Mouse (Mus musculus): ENCODE measurements around the gene Prox1. TPM values are rescaled to one million over a fixed set of nuclear protein-coding genes. Genes with fewer than 3 reads are reported as not detected.
A peak's percentile ranks its signal among the peaks of the same experiment; 100 is the strongest.

Gene Prox1
- polyA plus RNA-seq, 1 experiment from 2014 or later = 3.0 TPM

GRCm38 (mm10) chr1:190130888-190131287 lies 39.6 kb downstream of the Prox1 start:
- WGBS = 67% methylated on average over 4 of the region's 4 CpGs

GRCm38 (mm10) chr1:190129553-190129952 lies 41.0 kb downstream of the Prox1 start:
- H3K27me3 ChIP-seq (replicated peaks; ENCODE audit: low read depth, poor library complexity, severe bottlenecking) = peaks cover 23% of the 10 kb centered on the region; the same call in 1 of the 2 replicates
- H3K4me3 ChIP-seq = no peak overlapping the region
- no peaks in the 10 kb centered on the region for H3K9me3 ChIP-seq
- no peak for DNase-seq (ENCODE audit: low spot score)
- no peaks in the 10 kb centered on the region; the same call in 1 of the 2 replicates for H3K36me3 ChIP-seq (replicated peaks)
- no peak overlapping the region for H3K27ac ChIP-seq (replicated peaks)
- H3K4me1 ChIP-seq = peaks cover 41% of the 10 kb centered on the region
- WGBS = 47% methylated on average over 7 of the region's 7 CpGs

More at GRCm38 (mm10) chr1:190130888-190131287, 39.6 kb downstream of the Prox1 start:
- H3K4me3 ChIP-seq = no peak overlapping the region
- peaks cover 41% of the 10 kb centered on the region for H3K4me1 ChIP-seq
- H3K27ac ChIP-seq (replicated peaks) = no peak overlapping the region
- H3K9me3 ChIP-seq = no peaks in the 10 kb centered on the region
- H3K27me3 ChIP-seq (replicated peaks; ENCODE audit: low read depth, poor library complexity, severe bottlenecking) = peaks cover 23% of the 10 kb centered on the region; the same call in 1 of the 2 replicates
- no peak for DNase-seq (ENCODE audit: low spot score)
- H3K36me3 ChIP-seq (replicated peaks) = no peaks in the 10 kb centered on the region; the same call in 1 of the 2 replicates

GRCm38 (mm10) chr1:190128674-190129322 lies 41.7 kb downstream of the Prox1 start:
- no peak for DNase-seq (ENCODE audit: low spot score)
- Histone ChIP-seq H3K27ac (replicated peaks) (no peak overlapping the region), H3K36me3 (replicated peaks) (no peaks in the 10 kb centered on the region), H3K4me1 (peaks cover 41% of the 10 kb centered on the region), H3K27me3 (replicated peaks; ENCODE audit: low read depth, poor library complexity, severe bottlenecking) (peaks cover 23% of the 10 kb centered on the region; the same call in 1 of the 2 replicates), H3K9me3 (no peaks in the 10 kb centered on the region), H3K4me3 (no peak overlapping the region)
- WGBS = 30% methylated on average over 12 of the region's 12 CpGs

DNA sequence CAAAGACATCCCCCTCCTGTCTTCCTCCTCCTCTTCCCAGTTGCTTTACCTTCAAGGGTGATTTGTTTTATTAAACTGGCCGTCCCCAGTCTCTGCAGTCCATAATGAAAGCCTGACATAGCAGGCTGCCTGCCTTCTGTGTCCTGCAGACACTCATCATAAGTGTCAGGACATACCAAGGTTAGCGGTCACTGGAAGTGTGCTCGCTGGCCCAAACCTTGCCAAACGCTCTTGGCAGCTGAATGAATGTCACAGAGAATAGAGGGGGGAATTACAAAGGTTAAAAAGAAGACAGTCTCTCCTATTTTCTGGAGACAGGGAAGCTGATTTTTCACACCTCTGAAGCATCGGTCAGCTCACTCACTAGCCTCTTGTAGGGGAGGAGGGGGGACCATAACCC lies 42.6 kb downstream of the Prox1 start:
- H3K27ac ChIP-seq (replicated peaks) = peak overlapping the region; percentile 51; the same call in 1 of the 2 replicates
- no peak for DNase-seq (ENCODE audit: low spot score)
- WGBS = 40% methylated on average over 5 of the region's 5 CpGs
- no peak overlapping the region for H3K4me3 ChIP-seq
- no peaks in the 10 kb centered on the region for H3K9me3 ChIP-seq
- peaks cover 38% of the 10 kb centered on the region for H3K4me1 ChIP-seq
- H3K36me3 ChIP-seq (replicated peaks) = no peaks in the 10 kb centered on the region
- H3K27me3 ChIP-seq (replicated peaks; ENCODE audit: low read depth, poor library complexity, severe bottlenecking) = peaks cover 23% of the 10 kb centered on the region; the same call in 1 of the 2 replicates

DNA sequence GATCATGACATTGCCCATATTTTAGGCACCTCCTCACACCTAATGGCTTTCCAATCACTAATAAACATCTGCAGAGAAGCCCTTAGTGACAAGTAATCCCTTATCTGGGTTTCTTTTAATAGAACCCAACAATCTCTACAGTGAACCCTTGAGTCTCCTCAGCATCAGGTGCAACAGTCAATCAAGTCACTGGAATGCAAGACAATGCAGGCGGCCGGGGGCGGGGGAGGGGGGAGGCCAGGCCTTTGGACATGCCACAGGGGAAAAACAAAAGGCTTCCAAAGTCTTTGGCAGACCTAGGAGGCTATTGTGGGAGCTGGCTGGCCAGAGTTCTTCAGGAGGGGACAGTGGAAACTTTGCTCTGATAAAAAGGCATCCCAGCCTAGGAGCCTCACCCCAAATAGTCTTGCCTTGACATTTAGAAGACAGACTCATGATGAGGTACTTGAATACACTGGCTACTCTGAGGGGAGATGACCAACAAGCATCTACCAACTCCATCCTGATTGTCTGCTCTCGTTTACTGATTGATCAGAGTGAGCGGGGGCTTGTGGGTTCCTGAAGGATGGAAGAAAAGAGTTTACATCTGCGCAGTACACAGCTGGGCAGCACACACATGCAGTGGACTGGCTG lies 43.2 kb downstream of the Prox1 start:
- H3K27ac ChIP-seq (replicated peaks) = no peak overlapping the region; the same call in 1 of the 2 replicates
- 35% methylated on average over 6 of the region's 6 CpGs for WGBS
- H3K36me3 ChIP-seq (replicated peaks) = no peaks in the 10 kb centered on the region
- no peak overlapping the region for H3K4me3 ChIP-seq
- peaks cover 23% of the 10 kb centered on the region; the same call in 1 of the 2 replicates for H3K27me3 ChIP-seq (replicated peaks; ENCODE audit: low read depth, poor library complexity, severe bottlenecking)
- H3K9me3 ChIP-seq = no peaks in the 10 kb centered on the region
- peaks cover 38% of the 10 kb centered on the region for H3K4me1 ChIP-seq
- DNase-seq (ENCODE audit: low spot score) = no peak

DNA sequence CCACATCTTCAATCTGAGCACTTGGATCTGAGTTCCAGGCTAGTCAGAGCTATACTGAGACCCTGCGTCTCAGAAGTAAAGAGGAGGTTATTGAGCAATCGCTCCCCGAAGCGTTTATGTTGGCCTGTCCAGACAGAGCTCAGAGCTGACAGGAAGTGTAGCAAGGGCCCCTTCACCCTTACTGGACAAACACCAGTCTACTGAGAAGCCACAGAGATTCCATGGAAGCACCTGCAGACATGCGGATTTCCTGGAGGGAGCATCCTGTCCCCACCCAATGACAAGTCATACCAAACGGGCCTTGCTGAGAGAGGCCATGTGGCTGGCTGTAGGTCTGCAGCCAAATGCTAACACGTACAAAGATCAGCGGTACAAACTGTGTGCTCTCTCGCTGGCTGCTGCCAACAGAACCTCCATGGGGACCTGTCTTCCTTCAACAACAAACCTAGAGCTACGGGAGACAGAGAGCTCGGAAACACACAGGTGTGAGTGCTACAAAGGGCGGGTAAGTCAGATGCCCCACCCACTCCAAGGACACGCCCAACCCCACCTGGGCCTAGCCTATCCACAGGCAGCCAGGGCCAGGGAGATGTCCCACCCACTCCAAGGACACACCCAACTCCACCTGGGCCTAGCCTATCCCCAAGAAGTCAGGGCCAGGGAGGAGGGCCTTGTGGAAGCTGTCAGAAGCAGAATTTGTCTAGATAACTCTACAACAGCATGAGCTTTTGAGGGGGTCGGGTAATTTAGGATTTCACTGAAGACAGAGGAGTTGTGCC lies 45.4 kb downstream of the Prox1 start:
- 84% methylated on average over 14 of the region's 14 CpGs for WGBS
- Histone ChIP-seq H3K36me3 (replicated peaks) (no peaks in the 10 kb centered on the region), H3K9me3 (no peaks in the 10 kb centered on the region), H3K27ac (replicated peaks) (no peak overlapping the region), H3K4me1 (peaks cover 30% of the 10 kb centered on the region), H3K27me3 (replicated peaks; ENCODE audit: low read depth, poor library complexity, severe bottlenecking) (peaks cover 19% of the 10 kb centered on the region; the same call in 1 of the 2 replicates), H3K4me3 (no peak overlapping the region)
- no peak for DNase-seq (ENCODE audit: low spot score)

GRCm38 (mm10) chr1:190123404-190123803 lies 47.1 kb downstream of the Prox1 start:
- Histone ChIP-seq H3K4me1 (peaks cover 16% of the 10 kb centered on the region), H3K36me3 (replicated peaks) (no peaks in the 10 kb centered on the region), H3K9me3 (no peaks in the 10 kb centered on the region), H3K27ac (replicated peaks) (no peak overlapping the region), H3K4me3 (no peak overlapping the region), H3K27me3 (replicated peaks; ENCODE audit: low read depth, poor library complexity, severe bottlenecking) (peaks cover 10% of the 10 kb centered on the region; the same call in 1 of the 2 replicates)
- WGBS = 91% methylated on average over 13 of the region's 13 CpGs
- no peak for DNase-seq (ENCODE audit: low spot score)

GRCm38 (mm10) chr1:190115985-190116384 lies 54.5 kb downstream of the Prox1 start:
- H3K4me1 ChIP-seq = no peaks in the 10 kb centered on the region
- WGBS = 77% methylated on average over 1 of the region's 1 CpGs
- H3K27me3 ChIP-seq (replicated peaks; ENCODE audit: low read depth, poor library complexity, severe bottlenecking) = no peaks in the 10 kb centered on the region
- no peak for DNase-seq (ENCODE audit: low spot score)
- H3K27ac ChIP-seq (replicated peaks) = no peak overlapping the region
- peaks cover 6% of the 10 kb centered on the region; the same call in 1 of the 2 replicates for H3K9me3 ChIP-seq
- H3K36me3 ChIP-seq (replicated peaks) = no peaks in the 10 kb centered on the region; the same call in 1 of the 2 replicates
- H3K4me3 ChIP-seq = no peak overlapping the region

DNA sequence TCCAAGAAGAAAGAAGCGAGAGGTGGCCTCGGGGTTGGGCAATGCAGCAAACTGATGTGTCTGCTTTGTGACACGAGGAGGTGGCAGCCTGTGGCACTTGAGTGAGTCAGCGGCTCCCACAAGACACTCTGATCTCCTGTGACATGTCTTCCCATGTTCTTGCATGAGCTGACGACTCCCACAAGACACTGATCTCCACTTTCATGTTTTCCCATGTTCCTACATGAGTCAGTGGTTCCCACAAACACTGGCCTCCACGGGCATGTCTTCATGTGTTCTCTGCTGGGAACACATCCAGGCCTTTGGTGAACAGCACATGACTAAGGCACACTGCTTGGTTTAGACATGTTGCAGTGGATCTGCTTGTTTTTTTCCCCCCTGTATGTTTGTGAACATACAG lies 58.8 kb downstream of the Prox1 start:
- WGBS = 73% methylated on average over 6 of the region's 6 CpGs
- peaks cover 5% of the 10 kb centered on the region for H3K4me1 ChIP-seq
- no peaks in the 10 kb centered on the region; the same call in 1 of the 2 replicates for H3K36me3 ChIP-seq (replicated peaks)
- no peak overlapping the region for H3K27ac ChIP-seq (replicated peaks)
- no peak overlapping the region for H3K4me3 ChIP-seq
- H3K9me3 ChIP-seq = peaks cover 12% of the 10 kb centered on the region; the same call in 1 of the 2 replicates
- no peaks in the 10 kb centered on the region for H3K27me3 ChIP-seq (replicated peaks; ENCODE audit: low read depth, poor library complexity, severe bottlenecking)
- DNase-seq (ENCODE audit: low spot score) = no peak

- no peak for DNase-seq (ENCODE audit: low spot score)
- no peaks in the 10 kb centered on the region for H3K36me3 ChIP-seq (replicated peaks)
- H3K27ac ChIP-seq (replicated peaks) = no peak overlapping the region
- H3K9me3 ChIP-seq = peaks cover 6% of the 10 kb centered on the region; the same call in 1 of the 2 replicates
- H3K27me3 ChIP-seq (replicated peaks; ENCODE audit: low read depth, poor library complexity, severe bottlenecking) = no peaks in the 10 kb centered on the region
- WGBS = 88% methylated on average over 1 of the region's 1 CpGs
- H3K4me1 ChIP-seq = peaks cover 12% of the 10 kb centered on the region
- no peak overlapping the region for H3K4me3 ChIP-seq
Observed at GRCm38 (mm10) chr1:190107587-190107986, 62.9 kb downstream of the Prox1 start.

DNA sequence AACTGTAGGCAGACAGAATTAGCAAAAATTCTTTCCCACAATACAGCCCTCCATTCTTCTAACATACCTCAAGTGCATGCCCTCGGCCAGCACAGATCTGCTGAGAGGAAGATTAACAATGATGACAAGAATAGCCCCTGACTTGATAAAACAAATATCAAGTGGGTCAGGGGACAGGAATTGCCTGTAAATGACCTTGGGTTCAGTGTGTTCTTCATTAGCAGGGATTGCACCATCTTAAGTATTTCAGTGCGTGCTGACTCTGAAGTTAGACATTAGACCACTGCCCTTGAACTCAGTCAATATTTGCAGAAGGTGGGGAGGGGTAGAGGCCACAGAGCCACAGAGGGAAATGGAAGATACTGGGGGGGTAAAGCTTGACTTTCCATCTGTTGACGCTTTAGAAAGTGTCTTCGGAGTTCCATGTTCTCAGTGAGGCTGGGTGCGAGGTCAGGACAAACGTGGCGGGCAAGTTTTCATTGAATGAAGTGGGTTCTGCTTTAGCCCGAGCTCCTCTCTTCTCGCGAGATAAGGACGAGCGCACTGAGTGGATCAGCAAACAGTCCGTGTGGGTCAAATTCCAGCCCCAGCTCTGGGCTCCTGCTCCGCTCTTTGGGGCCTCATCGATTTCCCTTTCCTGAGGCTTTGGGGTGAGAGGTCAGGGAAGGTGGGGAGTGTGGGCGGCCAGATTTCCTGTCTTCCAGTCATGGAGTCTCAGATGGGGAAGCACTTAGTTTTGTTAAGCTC lies 63.7 kb downstream of the Prox1 start:
- Histone ChIP-seq H3K27ac (replicated peaks) (no peak overlapping the region), H3K27me3 (replicated peaks; ENCODE audit: low read depth, poor library complexity, severe bottlenecking) (no peaks in the 10 kb centered on the region), H3K9me3 (peaks cover 6% of the 10 kb centered on the region; the same call in 1 of the 2 replicates), H3K4me1 (peaks cover 12% of the 10 kb centered on the region), H3K4me3 (no peak overlapping the region), H3K36me3 (replicated peaks) (no peaks in the 10 kb centered on the region)
- 65% methylated on average over 16 of the region's 16 CpGs for WGBS
- peak; percentile 30 for DNase-seq (ENCODE audit: low spot score)

GRCm38 (mm10) chr1:190106060-190106459 lies 64.5 kb downstream of the Prox1 start:
- Histone ChIP-seq H3K4me3 (no peak overlapping the region), H3K27ac (replicated peaks) (no peak overlapping the region), H3K9me3 (peaks cover 6% of the 10 kb centered on the region; the same call in 1 of the 2 replicates), H3K36me3 (replicated peaks) (no peaks in the 10 kb centered on the region), H3K4me1 (peaks cover 12% of the 10 kb centered on the region), H3K27me3 (replicated peaks; ENCODE audit: low read depth, poor library complexity, severe bottlenecking) (no peaks in the 10 kb centered on the region)
- WGBS = 82% methylated on average over 5 of the region's 5 CpGs
- no peak for DNase-seq (ENCODE audit: low spot score)

Measured in embryonic facial prominence, embryonic 10.5 days (tissue).